Mouse (Mus musculus) liver, adult 2 months (tissue): ENCODE measurements at regions not wholly inside any gene's neighbourhood (a gene's known extent, or its start where the extent isn't known, plus 50 kb on each side); places are given as distances from the start of the nearest gene placed in this dataset.

Source experiments
- CTCF ChIP-seq: fragments of 200-500 bp; IDR thresholded peaks from 2 replicates; pipeline ENCODE4 v1.5.1; 2011; ENCODE audit warnings: low read depth, low read length, control low read depth
- POLR2A ChIP-seq: fragments of 200-500 bp; IDR thresholded peaks from 2 replicates; pipeline ENCODE4 v1.6.1; 2011; ENCODE audit warnings: low read length, control low read depth; ENCODE audit not compliant: insufficient read depth; ENCODE audit errors: extremely low read depth

GRCm38 (mm10) chr2:72662979-72663780 lies 187.2 kb downstream of the Cdca7 start:
- TF ChIP-seq CTCF (no peak), POLR2A (no peak)
